Mouse (Mus musculus): ENCODE results near the gene Pkp3.

GRCm38 (mm10) chr7:141056976-141057375 is 21.0 kb upstream of the Pkp3 start:
- no peak for TF ChIP-seq CTCF (IDR thresholded peaks at IDR 0.05; ENCODE audit: insufficient read depth, low read length)
- TF ChIP-seq POLR2A (IDR thresholded peaks at IDR 0.05; ENCODE audit: borderline replicate concordance, extremely low read depth, low read depth, low read length), result no peak

Data from lung, adult 2 months (tissue).